In the genomic region with DNA sequence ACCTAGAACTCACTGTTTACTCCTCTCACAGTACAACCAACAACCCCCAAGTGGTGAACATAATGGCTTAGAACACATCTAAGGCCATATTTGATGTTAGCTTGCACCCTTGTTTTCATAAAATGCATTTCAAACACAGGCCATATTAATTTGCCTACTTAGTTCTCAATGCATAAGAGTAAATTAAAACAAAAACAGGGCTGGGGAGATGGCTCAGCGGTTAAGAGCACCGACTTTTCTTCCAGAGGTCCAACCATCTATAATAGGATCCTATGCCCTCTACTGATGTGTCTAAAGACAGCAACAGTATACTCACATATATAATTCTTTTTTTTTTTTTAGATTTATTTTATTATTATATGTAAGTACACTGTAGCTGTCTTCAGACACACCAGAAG, we compare ENCODE assay signal across 18 mouse cellular contexts. TPM values are rescaled to one million over a fixed set of nuclear protein-coding genes. Genes with fewer than 3 reads are reported as not detected.
"Had no signal": no experiment of that assay in that cellular context is flagged by ENCODE, and none has a peak within 500 bp of the region (broad histone marks: within the 10 kb centered on the region; RNA-seq: fewer than 3 reads in every experiment).

No protein-coding gene starts in this region.

- DNase-seq: kidney, postnatal 36 days; layer of hippocampus, adult 9-11 months; layer of hippocampus, postnatal 36 days; liver, embryonic 13.5 days; lung, adult 18-20 months; lung, postnatal 4 days; right cerebral cortex, adult 18-20 months; right cerebral cortex, postnatal 25 days; thymus, adult 18-20 months; thymus, postnatal 14 days had no signal

- ATAC-seq: lung, postnatal 0 days; midbrain, embryonic 16.5 days had no signal

- H3K27ac ChIP-seq: kidney, postnatal 0 days; limb, embryonic 15.5 days; liver, embryonic 13.5 days; midbrain, embryonic 12.5 days; neural tube, embryonic 15.5 days had no signal

- H3K4me2 ChIP-seq: limb, embryonic 15.5 days; liver, embryonic 13.5 days; midbrain, embryonic 12.5 days; neural tube, embryonic 15.5 days had no signal

- H3K9ac ChIP-seq: limb, embryonic 15.5 days; liver, embryonic 13.5 days; midbrain, embryonic 12.5 days; neural tube, embryonic 15.5 days had no signal

- H3K4me3 ChIP-seq: limb, embryonic 15.5 days; liver, embryonic 13.5 days; midbrain, embryonic 12.5 days; neural tube, embryonic 15.5 days had no signal

- H3K27me3 ChIP-seq: limb, embryonic 15.5 days; liver, embryonic 13.5 days; midbrain, embryonic 12.5 days; neural tube, embryonic 15.5 days had no signal

- H3K9me3 ChIP-seq: limb, embryonic 15.5 days; liver, embryonic 13.5 days; midbrain, embryonic 12.5 days; neural tube, embryonic 15.5 days had no signal

RNA-seq across cellular contexts. Expression of a gene that starts 26.8 kb away (rescaled TPM):
- total RNA-seq: megakaryocyte, adult 5-6 weeks had no signal
- polyA plus RNA-seq: small intestine, adult 2 months had no signal
